Mouse (Mus musculus): ENCODE measurements around the gene Pan3.

Pan3 gene

GRCm38 (mm10) chr5:147430936-147431839 lies 1.2 kb downstream of the Pan3 start:
- DNase-seq (ENCODE audit: inconsistent age in 2 of 2, low spot score in 1 of 2): peak; percentile 80 to 90

DNA sequence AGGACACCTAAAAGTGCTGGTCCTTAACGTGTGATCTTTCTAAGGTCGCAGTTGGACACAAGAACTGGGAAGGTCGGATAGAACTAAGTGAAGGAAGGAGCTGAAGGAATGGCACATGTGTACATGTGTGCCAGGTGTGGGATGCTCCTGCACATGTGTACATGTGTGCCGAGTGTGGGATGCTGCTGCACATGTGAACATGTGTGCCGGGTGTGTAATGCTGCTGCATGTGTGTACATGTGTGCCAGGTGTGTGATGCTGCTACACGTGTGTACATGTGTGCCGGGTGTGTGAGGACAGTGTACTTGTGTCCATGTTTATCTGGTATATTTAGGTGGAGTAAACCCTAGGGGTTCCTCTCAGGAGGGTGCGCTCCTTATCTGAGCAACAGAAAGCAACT lies 3.0 kb downstream of the Pan3 start:
- no peak for DNase-seq (ENCODE audit: inconsistent age in 2 of 2, low spot score in 1 of 2)

DNA sequence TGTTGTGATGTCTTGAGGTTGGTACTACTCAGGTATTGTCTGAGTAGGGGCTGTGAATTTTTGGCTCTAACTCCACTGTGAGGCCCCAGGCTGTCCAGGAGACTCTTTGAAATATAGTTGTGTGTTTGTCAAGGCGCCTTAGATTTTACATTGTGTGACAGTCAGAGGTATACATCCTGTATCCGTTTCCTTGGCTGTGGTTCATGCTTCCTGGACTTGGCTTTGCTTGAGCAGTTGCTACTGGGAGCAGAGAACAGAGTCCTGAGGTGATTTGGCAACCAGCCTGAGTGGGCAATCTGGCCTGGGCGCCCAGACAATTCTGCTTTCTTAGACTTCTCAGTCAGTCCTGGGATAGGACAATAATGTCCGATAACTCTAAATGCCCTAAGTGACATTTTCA lies 5.3 kb downstream of the Pan3 start:
- DNase-seq (ENCODE audit: inconsistent age in 2 of 2, low spot score in 1 of 2): peak in 1 of 2 experiments; percentile 60

DNA sequence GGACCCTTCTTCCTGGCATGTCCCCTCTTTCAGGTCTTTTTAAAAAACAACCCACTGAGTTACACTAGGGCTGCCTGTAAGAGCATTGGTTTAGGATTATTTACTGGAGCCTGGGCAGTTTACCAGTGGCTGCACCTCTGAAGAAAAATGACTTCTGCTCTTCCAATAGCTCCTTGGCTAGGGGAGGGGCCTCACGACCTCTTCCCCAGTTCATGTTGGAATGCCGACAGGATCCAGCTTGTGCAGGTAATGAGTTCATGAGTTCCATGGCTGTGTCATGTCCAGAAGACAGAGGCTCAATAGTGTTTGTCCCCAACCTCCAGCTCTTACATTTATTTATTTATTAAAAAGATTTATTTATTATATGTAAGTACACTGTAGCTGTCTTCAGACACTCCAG lies 5.8 kb downstream of the Pan3 start:
- DNase-seq (ENCODE audit: inconsistent age in 2 of 2, low spot score in 1 of 2): no peak

- no peak for DNase-seq (ENCODE audit: inconsistent age in 2 of 2, low spot score in 1 of 2)
Measured at GRCm38 (mm10) chr5:147436491-147436890, 6.5 kb downstream of the Pan3 start.

DNA sequence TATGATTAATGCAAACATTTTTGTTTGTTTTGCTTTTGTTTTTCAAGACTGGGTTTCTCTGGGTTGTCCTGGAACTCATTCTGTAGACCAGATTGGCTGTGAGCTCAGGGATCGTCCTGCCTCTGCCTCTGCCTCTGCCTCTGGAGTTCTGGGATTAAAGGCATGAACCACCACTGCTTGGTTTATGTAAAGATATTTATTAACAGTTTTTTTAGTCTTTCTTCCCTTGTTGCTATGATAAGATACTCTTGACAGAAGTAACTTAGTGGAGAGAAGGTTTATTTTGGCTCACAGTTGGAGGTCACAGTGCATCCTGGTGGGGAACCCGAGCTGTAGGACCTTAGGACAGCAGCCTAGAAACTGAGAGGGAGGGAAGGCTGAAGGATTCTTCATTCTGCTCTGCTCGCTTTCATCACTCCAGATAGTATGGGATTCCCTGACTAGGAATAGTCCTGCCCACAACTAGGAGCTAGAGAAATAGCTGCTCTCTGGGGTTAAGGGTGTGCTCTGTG lies 11.1 kb downstream of the Pan3 start:
- no peak for DNase-seq (ENCODE audit: inconsistent age in 2 of 2, low spot score in 1 of 2)

- no peak for DNase-seq (ENCODE audit: inconsistent age in 2 of 2, low spot score in 1 of 2)
Measured at GRCm38 (mm10) chr5:147441979-147442378, 12.0 kb downstream of the Pan3 start.

DNA sequence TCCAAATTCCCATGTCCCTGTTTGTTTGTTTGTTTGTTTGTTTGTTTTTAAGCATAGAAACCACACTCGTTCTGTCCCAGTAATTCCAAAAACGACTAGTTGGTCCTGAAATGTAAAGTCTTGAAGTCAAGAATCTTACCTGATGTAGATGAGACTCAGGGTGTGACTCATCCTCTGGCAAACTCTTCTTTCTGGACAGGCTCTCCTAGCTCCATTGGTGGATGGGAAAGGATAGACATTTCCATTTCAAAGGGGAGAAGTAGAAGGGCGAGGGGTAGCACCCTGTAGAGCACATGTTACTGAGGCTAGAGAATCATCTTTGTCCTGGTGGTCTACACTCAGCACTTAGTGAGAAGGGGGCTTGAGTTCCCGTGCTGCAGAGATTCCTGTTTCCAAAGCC lies 12.8 kb downstream of the Pan3 start:
- DNase-seq (ENCODE audit: inconsistent age in 2 of 2, low spot score in 1 of 2): no peak

GRCm38 (mm10) chr5:147444298-147444697 lies 14.3 kb downstream of the Pan3 start:
- DNase-seq (ENCODE audit: inconsistent age in 2 of 2, low spot score in 1 of 2): peak in 1 of 2 experiments; percentile 22

DNA sequence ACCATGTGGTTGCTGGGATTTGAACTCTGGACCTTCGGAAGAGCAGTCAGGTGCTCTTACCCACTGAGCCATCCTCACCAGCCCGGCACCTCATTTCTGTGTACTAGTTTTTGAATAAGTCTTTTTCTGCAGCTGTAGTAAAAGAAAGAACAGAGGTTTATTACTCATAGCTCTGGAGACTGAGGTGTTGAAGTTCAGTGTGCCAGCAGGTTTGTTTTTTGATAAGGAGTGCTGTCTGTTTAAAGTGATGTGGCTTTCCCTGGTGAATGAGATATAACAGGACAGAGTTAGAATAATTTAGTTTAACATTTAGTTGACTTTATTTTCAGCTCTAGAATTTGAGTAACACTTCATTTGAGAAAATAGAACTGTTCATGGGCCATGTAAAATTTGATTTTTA lies 14.8 kb downstream of the Pan3 start:
- peak in 1 of 2 experiments; percentile 17 for DNase-seq (ENCODE audit: inconsistent age in 2 of 2, low spot score in 1 of 2)

DNA sequence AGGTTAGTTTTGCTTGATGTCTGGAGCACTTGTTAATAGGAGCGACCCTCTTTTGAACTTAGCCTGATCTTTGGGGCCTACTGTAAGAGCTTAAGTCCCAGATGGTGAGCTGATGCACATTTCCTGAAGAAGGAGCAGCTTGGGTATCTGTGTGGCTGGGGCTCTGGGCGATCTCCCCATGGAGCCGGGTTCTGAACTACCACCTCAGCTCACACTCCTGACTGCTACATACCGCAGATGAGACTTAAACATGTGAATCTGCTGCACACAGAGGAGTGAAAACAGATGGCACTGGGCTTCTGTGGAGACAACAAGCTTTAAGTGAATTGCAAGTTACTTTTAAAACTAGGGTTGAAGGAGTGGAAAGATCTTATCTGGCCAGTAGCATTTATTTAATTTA lies 15.3 kb downstream of the Pan3 start:
- DNase-seq (ENCODE audit: inconsistent age in 2 of 2, low spot score in 1 of 2): no peak

GRCm38 (mm10) chr5:147448526-147448925 lies 18.6 kb downstream of the Pan3 start:
- no peak for DNase-seq (ENCODE audit: inconsistent age in 2 of 2, low spot score in 1 of 2)

GRCm38 (mm10) chr5:147448933-147449332 lies 19.0 kb downstream of the Pan3 start:
- DNase-seq (ENCODE audit: inconsistent age in 2 of 2, low spot score in 1 of 2): peak; percentile 30 to 65

DNA sequence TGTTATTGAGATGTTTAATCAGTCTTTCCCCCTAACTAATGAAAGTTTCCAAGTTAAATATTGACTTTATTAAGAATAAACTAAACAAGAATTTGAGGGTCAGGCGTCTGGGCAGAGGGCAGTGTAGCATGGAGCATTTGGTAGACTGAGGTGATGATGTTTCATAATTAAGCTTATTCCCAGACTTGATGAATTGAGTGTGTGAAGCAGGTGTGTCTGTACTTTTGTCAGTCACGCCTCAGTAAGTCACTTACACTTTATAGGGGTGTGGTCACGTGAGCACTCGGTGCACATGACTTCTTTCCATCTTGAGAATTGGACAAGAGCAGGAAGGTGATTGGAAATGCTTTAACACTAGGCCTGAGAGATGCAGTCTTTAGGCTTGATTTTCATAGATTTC lies 26.5 kb downstream of the Pan3 start:
- DNase-seq (ENCODE audit: inconsistent age in 2 of 2, low spot score in 1 of 2): no peak

DNA sequence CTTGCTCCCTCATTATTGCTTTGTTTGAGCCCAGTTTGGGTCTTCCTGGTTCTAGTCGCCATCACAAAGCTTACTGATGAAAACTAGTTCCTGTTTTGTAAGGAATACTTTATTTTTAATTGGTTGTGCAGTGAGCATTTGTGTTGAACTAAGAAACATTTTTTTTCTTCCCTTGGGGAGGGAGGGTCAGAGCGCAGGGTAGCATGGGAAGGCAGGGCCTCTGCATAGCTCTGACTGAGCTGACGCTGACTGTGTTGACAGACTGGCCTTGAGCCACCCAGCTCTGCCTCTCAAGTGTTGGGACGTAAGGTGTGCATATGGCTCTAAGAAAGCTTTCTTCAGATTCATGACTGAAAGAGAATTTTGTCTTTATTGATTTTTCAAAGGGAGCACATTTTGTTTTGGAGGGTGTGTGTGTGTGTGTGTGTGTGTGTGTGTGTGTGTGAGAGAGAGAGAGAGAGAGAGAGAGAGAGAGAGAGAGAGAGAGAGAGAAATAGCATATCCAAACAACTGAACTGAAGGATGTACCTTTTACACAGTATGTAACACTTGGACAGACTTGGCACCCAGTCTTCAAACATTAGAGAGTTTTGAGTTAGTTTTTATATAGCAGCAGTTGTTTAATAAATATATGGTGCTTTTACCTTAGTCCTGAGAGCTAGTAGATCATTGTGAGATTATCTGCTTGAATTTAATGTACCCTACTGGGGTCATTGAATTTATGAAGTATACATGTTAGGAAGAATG lies 30.0 kb downstream of the Pan3 start:
- no peak for DNase-seq (ENCODE audit: inconsistent age in 2 of 2, low spot score in 1 of 2)

DNA sequence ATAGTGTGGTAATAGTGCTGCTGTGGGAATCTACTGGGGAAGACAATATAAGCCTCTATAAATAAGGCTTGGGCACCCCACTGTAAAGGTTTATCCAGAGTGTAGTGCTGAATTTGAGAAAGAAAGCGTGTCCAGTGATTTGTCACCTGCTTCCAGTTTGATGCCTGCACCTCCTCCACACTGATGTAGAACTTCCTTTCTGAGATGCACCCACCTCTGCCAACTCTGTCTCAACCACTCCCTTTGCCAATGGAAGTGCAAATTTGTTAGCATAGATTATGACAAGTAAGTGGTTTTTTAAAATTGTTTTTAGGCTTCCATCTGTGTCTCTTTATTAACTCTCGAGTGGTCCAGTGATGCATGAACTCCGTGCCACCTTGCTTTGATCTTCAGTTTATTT lies 33.3 kb downstream of the Pan3 start:
- no peak for DNase-seq (ENCODE audit: inconsistent age in 2 of 2, low spot score in 1 of 2)

- no peak for DNase-seq (ENCODE audit: inconsistent age in 2 of 2, low spot score in 1 of 2)
Measured at GRCm38 (mm10) chr5:147466361-147466760, 36.4 kb downstream of the Pan3 start.

- DNase-seq (ENCODE audit: inconsistent age in 2 of 2, low spot score in 1 of 2): no peak
Measured at GRCm38 (mm10) chr5:147471163-147471562, 41.2 kb downstream of the Pan3 start.

GRCm38 (mm10) chr5:147473071-147473470 lies 43.1 kb downstream of the Pan3 start:
- no peak for DNase-seq (ENCODE audit: inconsistent age in 2 of 2, low spot score in 1 of 2)

GRCm38 (mm10) chr5:147473856-147474255 lies 43.9 kb downstream of the Pan3 start:
- DNase-seq (ENCODE audit: inconsistent age in 2 of 2, low spot score in 1 of 2): no peak

GRCm38 (mm10) chr5:147476109-147476508 lies 46.1 kb downstream of the Pan3 start:
- no peak for DNase-seq (ENCODE audit: inconsistent age in 2 of 2, low spot score in 1 of 2)

GRCm38 (mm10) chr5:147477106-147477505 lies 47.1 kb downstream of the Pan3 start:
- no peak for DNase-seq (ENCODE audit: inconsistent age in 2 of 2, low spot score in 1 of 2)

Measured in adrenal gland, adult (tissue).